ENCODE assay signal across 8 mouse cellular contexts in genomic region chr8:84103601-84104000, GRCm38 (mm10). TPM values are rescaled to one million over a fixed set of nuclear protein-coding genes. Genes with fewer than 3 reads are reported as not detected.
DNase-seq lines count a peak whose midpoint lies in the region; ATAC-seq and TF ChIP-seq lines count a peak whose summit lies in the region.

No protein-coding gene starts in this region.

- peak overlapping the region; percentile 76 for H3K4me2 ChIP-seq in heart, embryonic 11.5 days
- peak overlapping the region; percentile 75 for H3K4me2 ChIP-seq in hindbrain, postnatal 0 days (ENCODE audit: low read depth, low read length)
- H3K4me2 ChIP-seq in liver, embryonic 16.5 days (ENCODE audit: low read depth, low read length) = peak overlapping the region; percentile 83

- peak overlapping the region; percentile 67 for H3K4me3 ChIP-seq in heart, embryonic 11.5 days (ENCODE audit: low read depth, low read length)
- H3K4me3 ChIP-seq in brown adipose tissue, adult 24 weeks (ENCODE audit: insufficient read depth, low read depth, low read length) = peak overlapping the region; percentile 65
- peak overlapping the region; percentile 70 for H3K4me3 ChIP-seq in hindbrain, postnatal 0 days (ENCODE audit: low read length)
- peak overlapping the region; percentile 84 for H3K4me3 ChIP-seq in liver, embryonic 16.5 days (ENCODE audit: low read depth, low read length)

- peak overlapping the region; percentile 81 for H3K9ac ChIP-seq in heart, embryonic 11.5 days (ENCODE audit: low read depth, low read length)
- H3K9ac ChIP-seq in hindbrain, postnatal 0 days (replicated peaks; ENCODE audit: low read length) = peak overlapping the region; percentile 67
- H3K9ac ChIP-seq in liver, embryonic 16.5 days (ENCODE audit: low read depth, low read length) = peak overlapping the region; percentile 86

- peaks cover 13% of the 10 kb centered on the region for H3K4me1 ChIP-seq in heart, embryonic 11.5 days (ENCODE audit: control insufficient read depth, insufficient read depth, low read length)
- peaks cover 3% of the 10 kb centered on the region; the same call in 1 of the 2 replicates for H3K4me1 ChIP-seq in brown adipose tissue, adult 24 weeks (ENCODE audit: control insufficient read depth, insufficient read depth, insufficient read length, low read length)
- peaks cover 14% of the 10 kb centered on the region; the same call in 1 of the 2 replicates for H3K4me1 ChIP-seq in hindbrain, postnatal 0 days (ENCODE audit: insufficient read depth, low read length)
- peaks cover 17% of the 10 kb centered on the region for H3K4me1 ChIP-seq in liver, embryonic 16.5 days (ENCODE audit: control insufficient read depth, low read depth, low read length)

- no peaks in the 10 kb centered on the region for H3K27me3 ChIP-seq in heart, embryonic 11.5 days (ENCODE audit: control insufficient read depth, insufficient read depth, low read length)
- H3K27me3 ChIP-seq in hindbrain, postnatal 0 days (ENCODE audit: insufficient read depth, low read length) = no peaks in the 10 kb centered on the region
- H3K27me3 ChIP-seq in liver, embryonic 16.5 days (ENCODE audit: control insufficient read depth, insufficient read depth, low read depth, low read length) = no peaks in the 10 kb centered on the region

- ATAC-seq in heart, embryonic 11.5 days (replicated peaks; ENCODE audit: insufficient number of reproducible peaks, low FRiP score, low TSS enrichment) = no peak
- no peak for ATAC-seq in hindbrain, postnatal 0 days
- ATAC-seq in liver, embryonic 16.5 days (ENCODE audit: low read depth) = no peak

- no peak overlapping the region for H3K27ac ChIP-seq in heart, embryonic 11.5 days (ENCODE audit: low read depth, low read length)
- H3K27ac ChIP-seq in brown adipose tissue, adult 24 weeks (replicated peaks; ENCODE audit: low read depth, low read length) = no peak overlapping the region
- peak overlapping the region; percentile 93 for H3K27ac ChIP-seq in hindbrain, postnatal 0 days
- no peak overlapping the region for H3K27ac ChIP-seq in liver, embryonic 16.5 days (ENCODE audit: low read length)

- TF ChIP-seq CTCF in hindbrain, postnatal 0 days (IDR thresholded peaks at IDR 0.05; ENCODE audit: low read depth) = 0 out of 2 replicates have a peak, but pooled peaks have one; percentile 6

- WGBS in heart, embryonic 11.5 days (ENCODE audit: insufficient replicate concordance) = 63% methylated on average over 3 of the region's 3 CpGs
- 28% methylated on average over 3 of the region's 3 CpGs for WGBS in hindbrain, postnatal 0 days
- 36% methylated on average over 3 of the region's 3 CpGs for WGBS in liver, embryonic 16.5 days (ENCODE audit: insufficient replicate concordance)

- H3K36me3 ChIP-seq in heart, embryonic 11.5 days (ENCODE audit: control insufficient read depth, insufficient read depth, low read length) = peaks cover 6% of the 10 kb centered on the region
- H3K36me3 ChIP-seq in hindbrain, postnatal 0 days (ENCODE audit: insufficient read depth, low read length) = peaks cover 3% of the 10 kb centered on the region
- H3K36me3 ChIP-seq in liver, embryonic 16.5 days (ENCODE audit: control insufficient read depth, insufficient read depth) = peaks cover under 1% of the 10 kb centered on the region; the same call in 1 of the 2 replicates

- no peaks in the 10 kb centered on the region for H3K9me3 ChIP-seq in heart, embryonic 11.5 days (replicated peaks; ENCODE audit: control insufficient read depth, low read length)
- no peaks in the 10 kb centered on the region for H3K9me3 ChIP-seq in hindbrain, postnatal 0 days (ENCODE audit: low read length)
- no peaks in the 10 kb centered on the region for H3K9me3 ChIP-seq in liver, embryonic 16.5 days (replicated peaks; ENCODE audit: control insufficient read depth, low read length)

- no peak for DNase-seq in heart, adult 8-10 months (ENCODE audit: low spot score)
- DNase-seq in hindbrain, postnatal 0 days (ENCODE audit: low spot score) = peak; percentile 54
- DNase-seq in ovary, postnatal 14 days (ENCODE audit: low spot score) = no peak
- no peak for DNase-seq in T-cell, adult 2 months (ENCODE audit: low spot score)
- no peak for DNase-seq in natural killer cell, adult 2 months (ENCODE audit: low spot score in 2 of 2)

RNA-seq across cellular contexts. Expression of gene Dcaf15, which starts 1.0 kb away (rescaled TPM):
- polyA plus RNA-seq in heart, embryonic 11.5 days (2014; fragmentation: Nextera tagmentation; extraction: Ambion mirVana) = 7.5 and 8.8 TPM in 2 replicates
- total RNA-seq in heart, adult 8-10 months (2022) = 1 to 10 TPM; 6.3 to 8.2 (median 8.0) TPM
- 3.9 TPM in 2 replicates for polyA plus RNA-seq in brown adipose tissue, adult 24 weeks (2012; ENCODE audit: insufficient read depth, insufficient read length, missing spikeins)
- total RNA-seq in hindbrain, postnatal 0 days (2014; rRNA removed) = 77.0 and 77.6 TPM in 2 replicates
- polyA plus RNA-seq in hindbrain, postnatal 0 days (2015; fragmentation: Nextera tagmentation; extraction: Ambion mirVana) = 18.4 and 18.5 TPM in 2 replicates
- 2.4 and 3.0 TPM in 2 replicates for polyA plus RNA-seq in liver, embryonic 16.5 days (2015; fragmentation: Nextera tagmentation; extraction: Ambion mirVana)

RNA-seq across cellular contexts. Expression of gene Podnl1, which starts 22.2 kb away (rescaled TPM):
- polyA plus RNA-seq in heart, embryonic 11.5 days (2014; fragmentation: Nextera tagmentation; extraction: Ambion mirVana) = 0.14 TPM in 1 of 2 replicates, not detected in the other
- total RNA-seq in heart, adult 8-10 months (2022) = under 1 TPM in 2 of 4 experiments, not detected in 2; 0.11 TPM
- polyA plus RNA-seq in brown adipose tissue, adult 24 weeks (2012; ENCODE audit: insufficient read depth, insufficient read length, missing spikeins) = not detected in 2 replicates
- total RNA-seq in hindbrain, postnatal 0 days (2014; rRNA removed) = 0.72 TPM in 1 of 2 replicates, not detected in the other
- polyA plus RNA-seq in hindbrain, postnatal 0 days (2015; fragmentation: Nextera tagmentation; extraction: Ambion mirVana) = 0.41 and 0.68 TPM in 2 replicates
- 0.04 TPM in 1 of 2 replicates, not detected in the other for polyA plus RNA-seq in liver, embryonic 16.5 days (2015; fragmentation: Nextera tagmentation; extraction: Ambion mirVana)

RNA-seq across cellular contexts. Expression of gene Rfx1, which starts 37.0 kb away (rescaled TPM):
- polyA plus RNA-seq in heart, embryonic 11.5 days (2014; fragmentation: Nextera tagmentation; extraction: Ambion mirVana) = 7.5 and 7.9 TPM in 2 replicates
- 10 to 100 TPM in 1 of 4 experiments, 1 to 10 TPM in 3; 6.7 to 10.0 (median 9.2) TPM for total RNA-seq in heart, adult 8-10 months (2022)
- polyA plus RNA-seq in brown adipose tissue, adult 24 weeks (2012; ENCODE audit: insufficient read depth, insufficient read length, missing spikeins) = 2.7 and 3.1 TPM in 2 replicates
- total RNA-seq in hindbrain, postnatal 0 days (2014; rRNA removed) = 29.0 and 30.0 TPM in 2 replicates
- polyA plus RNA-seq in hindbrain, postnatal 0 days (2015; fragmentation: Nextera tagmentation; extraction: Ambion mirVana) = 6.0 and 6.2 TPM in 2 replicates
- 2.0 and 2.7 TPM in 2 replicates for polyA plus RNA-seq in liver, embryonic 16.5 days (2015; fragmentation: Nextera tagmentation; extraction: Ambion mirVana)

RNA-seq across cellular contexts. Expression of gene Gm10643, which starts 38.7 kb away (rescaled TPM):
- 1.0 and 1.1 TPM in 2 replicates for polyA plus RNA-seq in heart, embryonic 11.5 days (2014; fragmentation: Nextera tagmentation; extraction: Ambion mirVana)
- 1 to 10 TPM; 4.6 to 7.5 (median 5.4) TPM for total RNA-seq in heart, adult 8-10 months (2022)
- polyA plus RNA-seq in brown adipose tissue, adult 24 weeks (2012; ENCODE audit: insufficient read depth, insufficient read length, missing spikeins) = 1.7 and 2.2 TPM in 2 replicates
- 0.25 and 3.0 TPM in 2 replicates for total RNA-seq in hindbrain, postnatal 0 days (2014; rRNA removed)
- polyA plus RNA-seq in hindbrain, postnatal 0 days (2015; fragmentation: Nextera tagmentation; extraction: Ambion mirVana) = 1.6 and 2.4 TPM in 2 replicates
- polyA plus RNA-seq in liver, embryonic 16.5 days (2015; fragmentation: Nextera tagmentation; extraction: Ambion mirVana) = 0.08 and 0.32 TPM in 2 replicates

RNA-seq across cellular contexts. Expression of gene Cc2d1a, which starts 44.1 kb away (rescaled TPM):
- 11.1 and 12.6 TPM in 2 replicates for polyA plus RNA-seq in heart, embryonic 11.5 days (2014; fragmentation: Nextera tagmentation; extraction: Ambion mirVana)
- 10 to 100 TPM; 10.9 to 14.6 (median 12.3) TPM for total RNA-seq in heart, adult 8-10 months (2022)
- 6.8 and 7.1 TPM in 2 replicates for polyA plus RNA-seq in brown adipose tissue, adult 24 weeks (2012; ENCODE audit: insufficient read depth, insufficient read length, missing spikeins)
- total RNA-seq in hindbrain, postnatal 0 days (2014; rRNA removed) = 66.2 and 75.1 TPM in 2 replicates
- polyA plus RNA-seq in hindbrain, postnatal 0 days (2015; fragmentation: Nextera tagmentation; extraction: Ambion mirVana) = 47.1 and 49.6 TPM in 2 replicates
- polyA plus RNA-seq in liver, embryonic 16.5 days (2015; fragmentation: Nextera tagmentation; extraction: Ambion mirVana) = 5.3 and 5.8 TPM in 2 replicates
